Mouse (Mus musculus) liver, adult (tissue): ENCODE measurements around the gene Rtp2.
A peak's percentile ranks its signal among the peaks of the same experiment; 100 is the strongest.

Source experiments
- GATA4 ChIP-seq: IDR thresholded peaks from 2 replicates; pipeline ENCODE4 v1.6.1; 2014; ENCODE audit warnings: mild to moderate bottlenecking, low read length; ENCODE audit not compliant: insufficient replicate concordance

Rtp2 gene

GRCm38 (mm10) chr16:23932294-23932693 is at the start of gene Rtp2:
Rtp2 (minus strand) TSS chr16:23932394.
- no peak for TF ChIP-seq GATA4

- TF ChIP-seq GATA4: no peak
Observed at GRCm38 (mm10) chr16:23980991-23981720, 49.0 kb upstream of the Rtp2 start.

GRCm38 (mm10) chr16:23980201-23980870 is 48.1 kb upstream of the Rtp2 start:
- no peak for TF ChIP-seq GATA4

- peak; percentile 33; the same call in 1 of the 2 replicates for TF ChIP-seq GATA4
Observed at GRCm38 (mm10) chr16:23979446-23979845, 47.3 kb upstream of the Rtp2 start.

GRCm38 (mm10) chr16:23978495-23978894 is 46.3 kb upstream of the Rtp2 start:
- TF ChIP-seq GATA4: no peak

GRCm38 (mm10) chr16:23977732-23978131 is 45.5 kb upstream of the Rtp2 start:
- TF ChIP-seq GATA4: no peak

- TF ChIP-seq GATA4: no peak
Observed at GRCm38 (mm10) chr16:23976196-23976595, 44.0 kb upstream of the Rtp2 start.

- TF ChIP-seq GATA4: no peak
Observed at GRCm38 (mm10) chr16:23973635-23974367, 41.6 kb upstream of the Rtp2 start.

GRCm38 (mm10) chr16:23972901-23973300 is 40.7 kb upstream of the Rtp2 start:
- no peak for TF ChIP-seq GATA4

GRCm38 (mm10) chr16:23972126-23972740 is 40.0 kb upstream of the Rtp2 start:
- no peak for TF ChIP-seq GATA4

- no peak for TF ChIP-seq GATA4
Observed at GRCm38 (mm10) chr16:23969919-23970318, 37.7 kb upstream of the Rtp2 start.

- no peak for TF ChIP-seq GATA4
Observed at GRCm38 (mm10) chr16:23968888-23969287, 36.7 kb upstream of the Rtp2 start.

GRCm38 (mm10) chr16:23967301-23967700 is 35.1 kb upstream of the Rtp2 start:
- no peak for TF ChIP-seq GATA4

- TF ChIP-seq GATA4: no peak
Observed at GRCm38 (mm10) chr16:23966066-23966465, 33.9 kb upstream of the Rtp2 start.

- no peak for TF ChIP-seq GATA4
Observed at GRCm38 (mm10) chr16:23964706-23965367, 32.6 kb upstream of the Rtp2 start.
